Mouse (Mus musculus) adrenal gland, postnatal 36 days (tissue): ENCODE results near the gene Sipa1l2. TPM values are rescaled to one million over a fixed set of nuclear protein-coding genes. Genes with fewer than 3 reads are reported as not detected.
A peak's percentile ranks its signal among the peaks of the same experiment; 100 is the strongest.

Experiments
- DNase-seq, 2 experiments: peaks; one replicate each; pipeline ENCODE4 v3.0.0; 2021; ENCODE audit warnings: mixed read lengths in 1 of 2
- total RNA-seq, 2 experiments: library from RNA; stranded (reverse); gene quantifications; 2 replicates each; pipeline ENCODE4 v1.2.3; 2021

Sipa1l2 gene
- total RNA-seq, 2 experiments from 2014 or later = 53.1 to 63.7 TPM

- no peak for DNase-seq
Measured at GRCm38 (mm10) chr8:125580426-125580825, 10.8 kb upstream of the Sipa1l2 start.

DNA sequence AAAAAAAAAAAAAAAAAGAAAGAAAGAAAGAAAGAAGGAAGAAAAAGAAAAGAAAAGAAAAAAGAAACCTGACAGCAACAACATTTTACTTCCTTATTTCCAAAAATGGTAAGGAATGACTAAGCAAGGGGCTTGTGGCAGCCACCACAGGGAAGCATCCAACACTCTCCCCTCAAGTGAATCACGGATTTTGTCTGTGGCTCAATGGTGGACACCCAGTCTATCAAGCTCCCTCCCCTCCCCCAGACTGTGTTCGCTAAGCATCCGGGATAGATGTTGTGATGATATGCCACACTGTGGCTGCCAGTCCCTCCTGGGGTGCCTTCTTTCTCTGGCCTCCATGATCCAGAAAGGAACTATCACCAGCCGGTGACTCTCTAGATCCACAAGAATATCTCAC, 6.5 kb upstream of the Sipa1l2 start:
- no peak for DNase-seq

DNA sequence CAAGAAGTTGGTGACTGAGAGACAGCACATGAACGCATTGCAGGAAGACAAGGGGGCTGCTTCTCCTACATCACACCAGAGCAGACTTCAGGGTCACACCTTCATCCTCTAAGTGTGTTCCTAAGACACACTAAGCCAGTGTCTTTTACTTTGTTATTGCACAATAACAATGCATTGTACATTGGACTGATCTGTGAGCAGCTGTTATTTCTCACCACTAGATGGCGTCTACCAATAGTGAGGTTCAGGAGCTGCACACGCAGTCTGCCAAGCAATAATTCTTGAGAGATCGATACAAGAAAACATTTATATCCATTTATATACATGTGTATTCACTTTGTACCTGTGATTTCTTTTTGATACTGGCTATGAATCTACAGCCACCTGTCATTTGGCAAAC, 4.7 kb upstream of the Sipa1l2 start:
- DNase-seq = peak in 1 of 2 experiments; percentile 65

GRCm38 (mm10) chr8:125572246-125572645, 2.6 kb upstream of the Sipa1l2 start:
- peak in 1 of 2 experiments; percentile 51 for DNase-seq

DNA sequence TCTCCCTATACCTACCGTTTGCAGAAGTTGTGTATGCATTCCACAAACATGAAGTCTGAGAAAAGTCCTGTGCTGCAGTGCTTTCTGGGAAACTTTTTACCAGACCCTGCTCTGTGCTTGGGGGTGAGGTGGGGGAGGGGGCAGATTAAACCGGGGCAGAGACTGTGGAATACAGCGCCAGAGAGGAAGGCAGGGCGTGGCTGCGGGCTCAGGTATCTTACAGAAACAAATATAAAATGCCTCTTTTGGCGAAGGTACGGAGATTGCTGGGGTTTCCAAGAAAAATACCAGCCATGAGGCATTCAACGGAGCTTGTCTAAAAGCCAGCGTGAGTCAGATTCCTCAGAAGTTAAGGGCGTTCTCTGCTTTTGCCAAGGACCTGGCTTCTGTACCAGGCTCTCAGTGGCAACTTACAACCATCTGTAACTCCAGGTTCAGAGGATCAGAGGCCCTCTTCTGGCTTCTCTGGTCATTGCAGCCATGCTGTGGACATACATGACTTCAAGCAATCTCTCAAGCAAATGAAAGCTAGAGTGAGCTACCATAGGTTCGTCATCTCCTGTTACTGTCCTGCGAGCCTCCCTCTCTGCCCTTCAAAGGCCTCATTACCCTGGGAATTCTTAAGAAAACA, 1.3 kb upstream of the Sipa1l2 start:
- peak; percentile 35 to 43 for DNase-seq

DNA sequence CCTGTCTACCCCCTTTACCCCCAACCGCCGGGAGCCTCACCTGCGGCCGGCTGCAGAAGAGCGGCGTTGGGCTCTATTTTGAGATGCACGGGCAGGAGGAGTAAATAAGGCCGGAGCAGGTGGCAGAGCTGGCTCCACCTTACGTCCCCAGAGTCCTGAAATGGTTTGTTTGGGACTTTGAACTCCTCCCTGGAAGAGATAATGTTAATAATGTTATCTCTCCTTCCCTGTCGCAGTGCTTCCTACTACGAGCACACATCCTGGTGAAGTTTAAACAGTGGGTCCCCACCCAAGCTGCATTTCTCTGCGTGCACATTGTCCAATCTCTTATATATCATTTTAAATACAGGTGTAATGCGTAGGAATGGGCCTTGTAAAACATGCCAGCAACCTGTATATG, 781 bp upstream of the Sipa1l2 start:
- no peak for DNase-seq

DNA sequence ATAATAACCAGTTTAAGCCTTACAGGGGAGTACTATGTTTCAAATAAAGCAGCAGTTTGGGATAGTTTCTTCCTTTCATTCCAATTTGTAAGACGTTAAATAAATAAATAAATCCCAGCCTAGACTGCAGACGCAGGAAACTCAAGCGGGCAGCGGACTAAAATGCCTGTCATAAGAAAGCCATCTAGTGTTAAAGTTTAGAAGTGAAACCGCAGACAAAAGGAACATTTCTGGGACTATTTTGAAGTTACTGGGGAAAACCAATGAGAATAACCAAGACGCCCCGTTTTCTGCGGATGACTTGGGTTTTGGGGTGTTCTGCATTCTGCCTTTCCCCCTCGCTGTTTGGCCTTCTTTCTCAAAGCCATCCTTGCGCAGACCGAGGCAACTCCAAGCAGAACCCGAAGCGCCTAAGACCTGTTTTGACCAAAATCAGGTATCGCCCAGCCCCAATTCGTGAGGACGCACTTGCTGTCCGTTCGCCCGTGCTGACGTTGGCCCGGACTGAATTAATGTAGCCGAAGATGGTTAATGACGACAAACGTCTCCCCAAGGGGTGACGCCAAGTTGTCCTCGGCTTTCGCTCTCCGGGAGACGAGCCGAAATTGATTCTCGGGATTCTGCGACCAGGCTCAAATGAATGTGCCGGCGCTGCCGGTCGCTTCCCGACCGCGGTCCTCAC, 616 bp downstream of the Sipa1l2 start:
- peak; percentile 55 to 58 for DNase-seq

- DNase-seq = peak; percentile 63 to 71
Measured at GRCm38 (mm10) chr8:125568421-125568850, 1.2 kb downstream of the Sipa1l2 start.

DNA sequence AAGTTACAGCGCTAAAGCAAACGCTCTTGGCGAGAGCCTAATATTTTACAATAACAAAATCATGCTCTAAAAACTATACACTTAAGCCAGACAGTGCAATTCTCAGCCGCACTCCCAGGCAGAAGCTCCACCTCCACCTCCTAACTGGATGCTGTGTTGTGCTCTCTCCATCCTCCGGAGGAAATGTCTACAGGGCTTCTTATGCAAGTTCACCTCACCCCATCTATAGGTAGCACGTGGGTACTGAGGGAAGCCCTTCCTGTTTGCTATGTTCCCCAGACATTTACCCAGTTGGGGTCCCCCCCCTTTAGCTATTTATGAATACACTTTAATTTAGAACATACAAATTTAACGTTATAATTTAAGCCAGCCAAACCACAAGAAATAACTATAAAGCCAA, 2.0 kb downstream of the Sipa1l2 start:
- DNase-seq = no peak

GRCm38 (mm10) chr8:125562878-125563277, 6.7 kb downstream of the Sipa1l2 start:
- DNase-seq = no peak

GRCm38 (mm10) chr8:125560825-125561490, 8.7 kb downstream of the Sipa1l2 start:
- peak; percentile 58 to 66 for DNase-seq

DNA sequence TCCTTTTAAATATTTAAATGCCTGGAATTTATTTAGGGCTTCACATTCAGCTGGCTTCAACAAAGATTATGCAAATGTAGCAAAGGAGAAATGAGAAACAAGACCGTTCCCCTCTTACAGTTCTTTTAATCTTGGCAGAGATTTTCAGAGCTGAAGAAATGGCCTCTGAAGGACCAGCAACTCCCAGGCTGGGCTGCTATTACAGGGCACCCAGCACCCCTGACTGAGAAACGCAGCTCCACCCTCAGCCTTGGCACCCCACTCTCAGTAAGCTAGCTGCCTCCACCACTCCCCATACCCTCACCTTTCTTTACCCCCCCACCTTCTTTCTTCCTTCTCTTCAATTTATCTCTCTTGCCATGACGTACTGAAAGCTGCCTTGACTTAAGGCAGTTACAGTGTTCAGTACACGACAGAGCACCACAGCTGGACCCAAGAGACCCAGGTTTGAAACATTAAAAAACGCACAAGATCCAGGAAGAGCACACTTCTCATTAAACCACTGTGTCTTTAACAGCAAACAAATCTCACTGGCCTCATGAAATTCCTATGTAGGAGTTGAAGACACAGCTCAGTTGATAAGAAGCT, 10.4 kb downstream of the Sipa1l2 start:
- DNase-seq = no peak

GRCm38 (mm10) chr8:125558109-125559065, 11.2 kb downstream of the Sipa1l2 start:
- DNase-seq = peak; percentile 88

GRCm38 (mm10) chr8:125557391-125558108, 12.1 kb downstream of the Sipa1l2 start:
- DNase-seq = peak; percentile 62 to 64

GRCm38 (mm10) chr8:125556706-125557105, 12.9 kb downstream of the Sipa1l2 start:
- no peak for DNase-seq

DNA sequence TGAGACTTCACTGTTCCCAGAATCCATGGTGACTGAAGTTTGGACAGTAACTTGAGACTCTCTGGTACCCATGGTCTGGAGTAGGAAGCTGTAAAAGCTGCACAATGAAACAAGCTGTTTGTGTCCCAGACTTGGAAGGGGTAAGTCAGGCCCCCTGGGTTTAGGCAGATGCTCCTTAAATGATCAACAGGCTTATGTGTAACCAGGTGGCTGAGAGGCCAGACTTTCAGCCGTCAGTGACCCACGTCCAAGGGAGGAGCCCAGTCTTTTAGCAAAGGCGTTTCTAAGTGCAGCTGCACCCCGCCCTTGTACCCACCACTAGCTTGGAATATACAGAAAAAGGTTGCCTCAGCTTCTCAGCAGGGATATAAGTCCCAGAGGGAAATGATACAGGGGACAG, 19.0 kb downstream of the Sipa1l2 start:
- DNase-seq = no peak

GRCm38 (mm10) chr8:125547296-125547695, 22.3 kb downstream of the Sipa1l2 start:
- DNase-seq = peak in 1 of 2 experiments; percentile 45

DNA sequence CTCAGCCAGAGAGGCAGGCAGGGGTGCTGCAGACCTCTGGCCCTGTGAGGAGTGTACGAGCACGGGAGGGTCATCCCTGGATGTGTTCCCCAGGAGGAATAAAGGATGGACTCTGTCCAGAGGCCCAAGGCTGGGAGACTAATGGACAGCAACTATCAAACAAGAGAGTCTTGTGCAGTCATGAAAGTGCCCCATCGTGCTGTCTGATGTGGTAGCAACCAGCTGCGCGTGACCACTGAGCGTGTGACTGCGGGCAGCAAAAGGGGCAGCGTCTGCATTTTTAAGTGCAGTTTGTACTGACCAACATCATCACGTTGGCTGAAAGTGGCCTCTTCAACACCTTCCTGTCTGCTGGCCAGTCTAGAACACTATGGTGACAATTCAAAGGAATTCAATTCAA, 23.7 kb downstream of the Sipa1l2 start:
- no peak for DNase-seq

- no peak for DNase-seq
Measured at GRCm38 (mm10) chr8:125542893-125543613, 26.6 kb downstream of the Sipa1l2 start.
